Mouse (Mus musculus): ENCODE measurements around the gene Bcl2l12.

DNA sequence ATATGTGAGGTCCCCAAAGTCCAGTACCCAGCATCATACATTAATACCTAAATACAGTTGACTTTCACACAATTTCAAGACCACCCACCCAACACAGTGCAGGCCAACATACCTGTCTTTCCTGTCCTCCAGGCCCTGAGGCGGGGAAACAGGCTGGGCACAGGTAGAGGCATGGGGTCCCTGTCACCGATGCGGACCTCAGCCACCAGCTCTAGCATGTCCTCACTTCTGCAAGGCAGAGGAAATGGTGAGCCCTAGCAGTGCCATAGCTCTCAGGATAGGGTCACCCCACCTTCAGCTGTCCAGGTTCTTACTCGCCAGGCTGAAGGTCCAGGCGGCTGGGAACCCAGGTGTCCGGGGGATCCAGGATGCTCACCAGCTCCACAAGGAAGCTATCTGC, 13.5 kb upstream of the Bcl2l12 start:
- TF ChIP-seq CTCF (IDR thresholded peaks at IDR 0.05; ENCODE audit: borderline replicate concordance, insufficient read depth, low read depth, low read length) (no peak), POLR2A (IDR thresholded peaks at IDR 0.05; ENCODE audit: borderline replicate concordance, insufficient read depth, low read length) (no peak)

All from cerebellum, adult 2 months (tissue).